Mouse (Mus musculus) kidney, embryonic 16.5 days (tissue): ENCODE data around the gene Mast4. TPM values are rescaled to one million over a fixed set of nuclear protein-coding genes. Genes with fewer than 3 reads are reported as not detected.
A peak's percentile ranks its signal among the peaks of the same experiment; 100 is the strongest.
"Not testable (repeated sequence)": the region's sequence is repeated elsewhere in the genome, so short reads cannot be mapped to it uniquely, and the experiment has no call there.

Experiments
- ATAC-seq: fragments of 200-750 bp; cut with Nextera tagmentation; 2 replicates; pipeline ENCODE4 v1.8.0; 2017; ENCODE audit warnings: moderate TSS enrichment; ENCODE audit not compliant: low FRiP score, low TSS enrichment
- H3K27ac ChIP-seq: fragments of 300-500 bp; sonication (generic); 2 replicates; pipeline ENCODE4 v1.5.1; 2014; ENCODE audit warnings: low read length
- H3K27me3 ChIP-seq: fragments of 300-500 bp; sonication (generic); 2 replicates; pipeline ENCODE4 v1.6.1; 2014; ENCODE audit warnings: low read length, control low read depth, mixed read lengths; ENCODE audit not compliant: insufficient read depth
- H3K36me3 ChIP-seq: fragments of 300-500 bp; sonication (generic); 2 replicates; pipeline ENCODE4 v1.6.1; 2014; ENCODE audit warnings: low read length, control low read depth, mixed read lengths; ENCODE audit not compliant: insufficient read depth
- H3K4me1 ChIP-seq: fragments of 300-500 bp; sonication (generic); 2 replicates; pipeline ENCODE4 v1.6.1; 2014; ENCODE audit warnings: low read length, control low read depth, mixed read lengths; ENCODE audit not compliant: insufficient read depth
- H3K4me2 ChIP-seq: fragments of 300-500 bp; sonication (generic); replicated peaks from 2 replicates; pipeline ENCODE4 v1.6.1; 2014; ENCODE audit warnings: low read depth, low read length
- H3K4me3 ChIP-seq: fragments of 300-500 bp; sonication (generic); 2 replicates; pipeline ENCODE4 v1.5.1; 2014; ENCODE audit warnings: mild to moderate bottlenecking, low read length
- H3K9ac ChIP-seq: fragments of 300-500 bp; sonication (generic); replicated peaks from 2 replicates; pipeline ENCODE4 v1.6.1; 2014; ENCODE audit warnings: low read length
- H3K9me3 ChIP-seq: fragments of 300-500 bp; sonication (generic); 2 replicates; pipeline ENCODE4 v1.6.1; 2016; ENCODE audit warnings: low read length, control low read depth
- WGBS: fragments of 180-500 bp; shearing (Covaris S2); extraction: QIAGEN DNeasy Blood & Tissue Kit; methylation state at CpG from one replicate; pipeline ENCODE4 v1.1.7; 2014; 5-methylcytosine and 5-hydroxymethylcytosine counted together
- polyA plus RNA-seq: library from polyadenylated mRNA; unstranded; fragments of >200 nt; fragmentation: Nextera tagmentation; extraction: Ambion mirVana; gene quantifications from 2 replicates; pipeline ENCODE4 v1.2.1, GENCODE M21; 2015

The Mast4 gene
- polyA plus RNA-seq, 1 experiment from 2014 or later = 19.9 TPM

- Histone ChIP-seq H3K27me3 (no peaks in the 10 kb centered on the region), H3K36me3 (peaks cover 23% of the 10 kb centered on the region), H3K4me1 (no peaks in the 10 kb centered on the region), H3K4me3 (no peak overlapping the region), H3K4me2 (no peak overlapping the region), H3K9ac (no peak overlapping the region), H3K27ac (no peak overlapping the region), H3K9me3 (no peaks in the 10 kb centered on the region)
- ATAC-seq = no peak
- 90% methylated on average over 17 of the region's 17 CpGs for WGBS
Measured at GRCm38 (mm10) chr13:102746803-102747561, 587.3 kb downstream of the Mast4 start.

GRCm38 (mm10) chr13:102745626-102746342 is 588.5 kb downstream of the Mast4 start:
- no peak overlapping the region for H3K9ac ChIP-seq
- no peak overlapping the region for H3K4me2 ChIP-seq
- no peaks in the 10 kb centered on the region for H3K4me1 ChIP-seq
- H3K27me3 ChIP-seq = no peaks in the 10 kb centered on the region
- no peaks in the 10 kb centered on the region for H3K9me3 ChIP-seq
- 87% methylated on average over 9 of the region's 9 CpGs for WGBS
- ATAC-seq = 0 out of 2 replicates have a peak, but pooled peaks have one; percentile 35
- H3K4me3 ChIP-seq = no peak overlapping the region
- peaks cover 19% of the 10 kb centered on the region; the same call in 1 of the 2 replicates for H3K36me3 ChIP-seq
- H3K27ac ChIP-seq = no peak overlapping the region

GRCm38 (mm10) chr13:102745270-102745600 is 589.1 kb downstream of the Mast4 start:
- no peak overlapping the region for H3K4me3 ChIP-seq
- 0 out of 2 replicates have a peak, but pooled peaks have one; percentile 27 for ATAC-seq
- H3K4me2 ChIP-seq = no peak overlapping the region
- H3K9ac ChIP-seq = no peak overlapping the region
- H3K9me3 ChIP-seq = no peaks in the 10 kb centered on the region
- H3K27ac ChIP-seq = no peak overlapping the region
- peaks cover 17% of the 10 kb centered on the region; the same call in 1 of the 2 replicates for H3K36me3 ChIP-seq
- 99% methylated on average over 3 of the region's 3 CpGs for WGBS
- H3K4me1 ChIP-seq = no peaks in the 10 kb centered on the region
- no peaks in the 10 kb centered on the region for H3K27me3 ChIP-seq

- Histone ChIP-seq H3K27me3 (no peaks in the 10 kb centered on the region), H3K9me3 (no peaks in the 10 kb centered on the region), H3K4me3 (no peak overlapping the region), H3K4me1 (no peaks in the 10 kb centered on the region), H3K4me2 (no peak overlapping the region), H3K36me3 (peaks cover 12% of the 10 kb centered on the region; the same call in 1 of the 2 replicates), H3K27ac (no peak overlapping the region), H3K9ac (no peak overlapping the region)
- 69% methylated on average over 9 of the region's 9 CpGs for WGBS
- ATAC-seq = 0 out of 2 replicates have a peak, but pooled peaks have one; percentile 15
Measured at GRCm38 (mm10) chr13:102744481-102745269, 589.6 kb downstream of the Mast4 start.

GRCm38 (mm10) chr13:102739720-102740535 is 594.4 kb downstream of the Mast4 start:
- H3K36me3 ChIP-seq = peaks cover 33% of the 10 kb centered on the region
- 91% methylated on average over 13 of the region's 13 CpGs for WGBS
- H3K9ac ChIP-seq = no peak overlapping the region
- no peak overlapping the region for H3K4me2 ChIP-seq
- no peaks in the 10 kb centered on the region for H3K9me3 ChIP-seq
- no peaks in the 10 kb centered on the region for H3K27me3 ChIP-seq
- H3K27ac ChIP-seq = no peak overlapping the region
- H3K4me1 ChIP-seq = no peaks in the 10 kb centered on the region
- ATAC-seq = no peak
- no peak overlapping the region for H3K4me3 ChIP-seq

GRCm38 (mm10) chr13:102737811-102738210 is 596.5 kb downstream of the Mast4 start:
- ATAC-seq = no peak
- H3K27ac ChIP-seq = no peak overlapping the region
- H3K9ac ChIP-seq = no peak overlapping the region
- WGBS = 81% methylated on average over 7 of the region's 7 CpGs
- no peaks in the 10 kb centered on the region for H3K9me3 ChIP-seq
- no peak overlapping the region for H3K4me3 ChIP-seq
- no peaks in the 10 kb centered on the region for H3K27me3 ChIP-seq
- no peak overlapping the region for H3K4me2 ChIP-seq
- no peaks in the 10 kb centered on the region for H3K4me1 ChIP-seq
- peaks cover 33% of the 10 kb centered on the region for H3K36me3 ChIP-seq

- ATAC-seq = no peak
- peaks cover 23% of the 10 kb centered on the region for H3K36me3 ChIP-seq
- 40% methylated on average over 2 of the region's 2 CpGs for WGBS
- no peaks in the 10 kb centered on the region for H3K9me3 ChIP-seq
- no peak overlapping the region for H3K4me3 ChIP-seq
- H3K27ac ChIP-seq = no peak overlapping the region
- H3K4me1 ChIP-seq = no peaks in the 10 kb centered on the region
- no peaks in the 10 kb centered on the region for H3K27me3 ChIP-seq
- no peak overlapping the region for H3K4me2 ChIP-seq
- H3K9ac ChIP-seq = no peak overlapping the region
Measured at GRCm38 (mm10) chr13:102733063-102733462, 601.2 kb downstream of the Mast4 start.

- H3K9me3 ChIP-seq, H3K4me2 ChIP-seq, H3K27me3 ChIP-seq, H3K27ac ChIP-seq, ATAC-seq, H3K4me3 ChIP-seq, H3K9ac ChIP-seq, H3K36me3 ChIP-seq, H3K4me1 ChIP-seq: not testable (repeated sequence)
- WGBS = 72% methylated on average over 7 of the region's 7 CpGs
Measured at GRCm38 (mm10) chr13:102728951-102729350, 605.3 kb downstream of the Mast4 start.

GRCm38 (mm10) chr13:102728035-102728434 is 606.3 kb downstream of the Mast4 start:
- Histone ChIP-seq H3K4me1 (no peaks in the 10 kb centered on the region), H3K27ac (no peak overlapping the region), H3K27me3 (no peaks in the 10 kb centered on the region), H3K4me3 (no peak overlapping the region), H3K9ac (no peak overlapping the region), H3K36me3 (no peaks in the 10 kb centered on the region), H3K4me2 (no peak overlapping the region), H3K9me3 (no peaks in the 10 kb centered on the region)
- ATAC-seq = no peak
- 70% methylated on average over 3 of the region's 3 CpGs for WGBS
